Mouse (Mus musculus) CH12.LX (cell line): ENCODE measurements around the gene Ddx39.

ENCODE experiments used
- CTCF ChIP-seq, 2 experiments: IDR thresholded peaks in 1 of 2; conservative IDR thresholded peaks in 1 of 2; 2 replicates each; pipeline ENCODE4 v1.5.1; 2011 to 2012; ENCODE audit warnings: low read depth in 2 of 2, low read length in 2 of 2, improper control_type of control experiment in 1 of 2, inconsistent platforms in 1 of 2, mild to moderate bottlenecking in 1 of 2, moderate library complexity in 1 of 2
- RCOR1 ChIP-seq: conservative IDR thresholded peaks from 2 replicates; pipeline ENCODE4 v1.6.1; 2012; ENCODE audit warnings: low read depth, mild to moderate bottlenecking, inconsistent platforms, low read length, improper control_type of control experiment

DNA sequence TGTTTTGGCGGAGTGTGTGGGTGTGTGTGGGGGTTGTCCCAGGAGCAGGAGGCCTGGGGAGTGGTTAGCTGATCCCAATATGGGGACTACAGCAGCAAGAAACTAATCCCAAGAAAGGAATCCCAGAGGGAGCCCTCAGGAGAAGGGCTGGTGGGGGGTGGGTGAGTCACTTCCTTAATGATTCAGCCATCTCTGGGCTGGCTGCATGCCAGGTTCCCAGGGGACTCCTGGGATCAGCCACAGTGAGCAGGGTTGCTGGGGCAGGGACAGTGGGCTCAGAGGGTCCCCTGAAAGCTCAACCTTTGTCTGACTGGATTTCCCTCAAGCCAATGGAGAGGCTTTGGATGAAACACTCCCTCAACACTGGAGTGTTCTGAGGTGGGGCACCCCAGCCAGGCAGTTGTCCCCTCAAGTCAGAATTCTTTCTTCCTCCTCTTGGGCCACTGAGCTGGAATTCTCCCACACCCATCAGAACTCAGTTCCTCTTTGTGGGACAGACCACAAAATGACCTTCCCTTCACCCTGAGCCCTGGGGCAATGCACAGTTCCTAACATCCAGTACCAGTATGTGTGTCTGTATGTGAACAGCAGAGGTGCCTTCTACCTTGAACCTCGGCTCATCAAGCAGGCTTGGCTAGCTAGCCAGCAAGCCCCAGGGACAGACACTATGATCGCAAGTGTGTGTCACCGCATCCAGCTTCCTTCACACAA lies 23.0 kb downstream of the Ddx39 start:
- TF ChIP-seq RCOR1 = no peak
- no peak for TF ChIP-seq CTCF (conservative IDR thresholded peaks at IDR 0.05 in 1 of 2, IDR thresholded peaks at IDR 0.05 in 1 of 2; ENCODE audit: low read depth in 2 of 2, low read length in 2 of 2)
